Mouse (Mus musculus) common myeloid progenitor, adult 5-6 weeks (primary cell): ENCODE data around the gene 9130213A22Rik. TPM values are rescaled to one million over a fixed set of nuclear protein-coding genes. Genes with fewer than 3 reads are reported as not detected.

Source experiments
- ATAC-seq: replicated peaks from 2 replicates; pipeline ENCODE4 v1.8.0; 2016; ENCODE audit warnings: low read depth, mild to moderate bottlenecking, moderate TSS enrichment, inconsistent platforms; ENCODE audit not compliant: poor library complexity, severe bottlenecking
- total RNA-seq: library from RNA; stranded (forward); fragments of 200-1000, 187-1606 nt; gene quantifications from 2 replicates; pipeline ENCODE4 v1.2.3, GENCODE M21; 2017

The 9130213A22Rik gene
- total RNA-seq, 1 experiment from 2014 or later, result not detected

- ATAC-seq, result no peak
Measured at GRCm38 (mm10) chr11:69108223-69108622, 14.2 kb downstream of the 9130213A22Rik start.

DNA sequence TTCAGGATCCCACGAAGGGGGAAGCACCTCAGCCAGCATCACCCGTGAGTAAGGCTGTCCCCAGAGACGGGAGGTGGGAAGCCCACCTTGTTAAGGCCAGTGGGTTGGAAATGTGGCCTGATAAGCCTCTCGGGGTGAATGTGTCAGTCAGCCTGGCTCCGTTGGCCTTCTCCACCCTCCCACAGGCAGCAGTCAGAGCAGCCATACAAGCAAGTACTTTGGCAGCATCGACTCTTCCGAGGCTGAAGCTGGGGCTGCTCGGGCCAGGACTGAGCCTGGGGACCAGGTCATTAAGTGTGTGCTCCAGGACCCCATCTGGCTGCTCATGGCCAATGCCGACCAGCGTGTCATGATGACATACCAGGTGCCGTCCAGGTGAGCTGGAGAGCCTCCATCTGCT, 14.7 kb downstream of the 9130213A22Rik start:
- no peak for ATAC-seq

- ATAC-seq, result no peak
Measured at GRCm38 (mm10) chr11:69106842-69107241, 15.5 kb downstream of the 9130213A22Rik start.

- no peak for ATAC-seq
Measured at GRCm38 (mm10) chr11:69106299-69106698, 16.1 kb downstream of the 9130213A22Rik start.

GRCm38 (mm10) chr11:69105796-69106195, 16.6 kb downstream of the 9130213A22Rik start:
- no peak for ATAC-seq

DNA sequence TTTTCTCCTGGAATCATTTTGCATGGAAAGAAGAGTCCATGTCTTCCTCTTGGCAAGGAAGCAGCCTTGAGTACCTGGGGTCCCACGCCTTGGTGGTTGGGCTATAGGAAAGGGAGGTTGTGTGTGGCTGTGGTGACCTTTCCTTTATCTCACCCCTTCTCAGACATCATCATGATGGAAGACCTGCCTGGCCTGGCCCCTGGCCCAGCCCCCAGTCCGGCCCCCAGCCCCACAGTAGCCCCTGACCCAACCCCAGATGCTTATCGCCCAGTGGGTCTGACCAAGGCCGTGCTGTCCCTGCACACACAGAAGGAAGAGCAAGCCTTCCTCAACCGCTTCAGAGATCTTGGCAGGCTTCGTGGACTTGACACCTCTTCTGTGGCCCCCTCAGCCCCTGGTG, 17.2 kb downstream of the 9130213A22Rik start:
- ATAC-seq, result no peak

- ATAC-seq, result no peak
Measured at GRCm38 (mm10) chr11:69104487-69104886, 17.9 kb downstream of the 9130213A22Rik start.

DNA sequence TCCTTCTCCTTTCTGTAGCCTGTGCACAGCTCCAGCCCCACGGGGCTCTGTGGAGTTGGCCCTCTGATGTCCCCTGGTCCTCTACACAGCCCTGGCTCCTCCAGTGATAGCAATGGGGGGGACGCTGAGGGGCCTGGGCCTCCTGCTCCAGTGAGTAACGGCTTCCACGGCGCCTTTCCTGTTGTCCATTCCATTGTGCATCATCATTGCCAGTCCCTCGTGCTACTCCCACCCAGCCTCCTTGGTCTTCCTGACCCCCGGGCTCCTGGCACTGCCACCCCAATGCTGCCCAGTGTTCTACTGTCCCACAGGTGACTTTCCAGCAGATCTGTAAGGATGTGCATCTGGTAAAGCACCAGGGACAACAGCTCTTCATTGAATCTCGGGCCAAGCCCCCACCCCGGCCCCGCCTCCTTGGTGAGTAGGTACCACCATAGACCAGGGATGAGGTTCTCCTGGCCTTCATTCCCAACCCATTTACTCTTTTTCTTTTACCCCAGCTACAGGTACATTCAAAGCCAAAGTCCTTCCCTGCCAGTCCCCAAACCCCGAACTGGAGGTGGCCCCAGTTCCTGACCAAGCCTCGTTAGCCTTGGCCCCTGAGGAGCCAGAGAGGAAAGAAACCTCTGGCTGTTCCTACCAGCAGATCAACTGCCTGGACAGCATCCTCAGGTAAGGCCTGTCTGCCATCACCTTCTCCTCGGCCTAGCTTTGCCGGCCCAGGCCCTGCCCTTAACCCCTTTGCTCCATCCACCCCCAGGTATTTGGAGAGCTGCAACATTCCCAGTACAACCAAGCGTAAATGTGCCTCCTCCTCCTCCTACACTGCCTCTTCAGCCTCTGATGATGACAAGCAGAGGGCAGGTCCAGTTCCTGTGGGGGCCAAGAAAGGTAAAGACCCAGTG, 18.6 kb downstream of the 9130213A22Rik start:
- no peak for ATAC-seq

- no peak for ATAC-seq
Measured at GRCm38 (mm10) chr11:69103121-69103520, 19.3 kb downstream of the 9130213A22Rik start.

DNA sequence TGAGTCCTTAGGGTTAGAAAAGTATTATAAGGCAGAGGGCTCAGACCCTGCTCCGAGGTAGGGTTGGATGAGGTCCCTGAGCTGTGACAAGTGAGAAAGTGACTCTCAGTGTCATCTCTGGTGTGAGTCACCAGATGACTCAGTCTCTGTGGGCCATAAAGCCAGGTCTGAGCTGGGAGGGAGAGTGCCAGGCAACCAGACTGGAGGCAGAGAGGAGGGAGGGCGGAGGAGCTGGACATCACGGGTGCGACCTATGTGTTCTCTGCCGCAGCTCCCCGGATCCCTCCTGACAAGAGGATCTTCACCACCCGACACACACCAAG, 20.0 kb downstream of the 9130213A22Rik start:
- ATAC-seq, result no peak

DNA sequence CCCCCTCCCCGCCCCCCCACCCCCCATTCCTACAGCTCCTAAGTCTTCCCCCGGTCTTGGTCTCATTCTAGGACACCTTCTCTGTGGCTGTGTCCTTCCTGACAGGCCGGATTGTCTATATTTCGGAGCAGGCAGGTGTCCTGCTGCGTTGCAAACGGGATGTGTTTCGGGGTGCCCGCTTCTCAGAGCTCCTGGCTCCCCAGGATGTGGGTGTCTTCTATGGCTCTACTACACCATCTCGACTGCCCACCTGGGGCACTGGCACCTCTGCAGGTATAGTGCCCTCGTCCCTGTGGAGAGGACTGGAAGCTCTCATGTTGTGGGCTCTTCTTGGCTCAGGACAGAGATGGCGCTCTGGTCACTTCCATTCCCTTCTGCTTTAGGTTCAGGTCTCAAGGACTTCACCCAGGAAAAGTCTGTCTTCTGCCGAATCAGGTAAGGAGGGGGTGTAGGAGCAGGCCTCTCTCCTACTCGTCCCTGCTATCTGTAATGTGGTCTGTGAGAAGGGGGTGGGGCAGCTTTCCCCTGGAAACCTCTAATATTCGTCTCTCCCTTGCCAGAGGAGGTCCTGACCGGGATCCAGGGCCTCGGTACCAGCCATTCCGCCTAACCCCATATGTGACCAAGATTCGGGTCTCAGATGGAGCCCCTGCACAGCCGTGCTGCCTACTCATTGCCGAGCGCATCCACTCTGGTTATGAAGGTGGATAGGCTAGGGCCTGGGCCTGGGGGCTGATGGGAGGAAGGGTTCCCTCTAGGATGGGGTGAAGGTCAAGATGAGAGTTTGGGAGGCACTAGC, 20.6 kb downstream of the 9130213A22Rik start:
- no peak for ATAC-seq

GRCm38 (mm10) chr11:69100639-69101360, 21.6 kb downstream of the 9130213A22Rik start:
- no peak for ATAC-seq

GRCm38 (mm10) chr11:69099915-69100345, 22.5 kb downstream of the 9130213A22Rik start:
- ATAC-seq, result peak; percentile 40

DNA sequence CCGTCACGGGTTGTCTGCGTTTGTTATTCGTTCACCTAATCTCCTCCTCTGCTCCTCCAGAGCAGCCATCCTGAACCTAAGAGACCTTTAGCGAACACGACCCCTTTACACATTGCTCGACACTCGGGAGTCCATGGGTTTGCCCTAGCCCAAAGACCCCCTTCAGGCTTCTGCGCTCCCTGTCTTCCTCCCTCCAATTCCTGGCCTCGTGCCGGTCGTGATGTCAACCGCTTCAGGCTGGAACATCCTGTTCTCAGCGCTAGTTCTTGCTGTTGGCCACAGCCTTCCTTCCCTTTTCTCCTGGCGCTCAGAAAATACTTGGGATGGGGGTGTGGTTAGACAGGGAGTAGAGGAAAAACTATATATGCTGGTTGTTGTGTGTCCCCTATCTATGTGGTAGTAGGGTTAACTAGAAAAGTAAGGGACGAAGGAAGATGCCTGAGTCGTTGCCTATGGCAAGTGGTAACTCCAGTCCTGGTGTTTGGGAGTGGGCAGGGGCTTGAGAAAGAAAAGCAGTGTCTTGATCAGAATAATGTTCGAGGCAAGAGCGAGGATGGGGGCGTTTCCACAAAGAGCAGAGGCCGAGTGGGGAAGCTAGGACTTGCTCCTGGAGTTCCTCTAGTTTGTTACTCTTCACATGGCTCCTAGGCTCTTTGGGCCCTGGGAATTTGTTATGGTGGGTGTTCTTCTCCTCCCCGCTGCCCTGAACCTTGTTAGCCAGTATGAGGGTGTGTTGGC, 23.0 kb downstream of the 9130213A22Rik start:
- no peak for ATAC-seq

DNA sequence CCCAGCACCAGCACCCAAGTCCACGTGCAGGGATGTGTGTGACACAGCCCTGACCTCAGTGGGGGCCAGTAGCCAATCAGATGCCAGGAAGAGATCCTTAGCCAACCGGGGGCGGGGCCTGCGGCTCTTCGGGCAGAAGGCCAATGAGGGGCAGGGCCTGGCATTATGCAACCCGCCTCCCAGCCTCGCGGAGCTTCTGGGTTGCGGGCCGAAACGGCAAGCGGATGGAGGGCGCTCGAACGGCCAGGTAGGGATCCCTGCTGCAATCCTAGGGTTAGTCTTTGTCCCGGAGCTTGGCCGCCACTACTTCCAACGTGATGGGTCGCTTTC, 23.7 kb downstream of the 9130213A22Rik start:
- peak; percentile 34 for ATAC-seq

DNA sequence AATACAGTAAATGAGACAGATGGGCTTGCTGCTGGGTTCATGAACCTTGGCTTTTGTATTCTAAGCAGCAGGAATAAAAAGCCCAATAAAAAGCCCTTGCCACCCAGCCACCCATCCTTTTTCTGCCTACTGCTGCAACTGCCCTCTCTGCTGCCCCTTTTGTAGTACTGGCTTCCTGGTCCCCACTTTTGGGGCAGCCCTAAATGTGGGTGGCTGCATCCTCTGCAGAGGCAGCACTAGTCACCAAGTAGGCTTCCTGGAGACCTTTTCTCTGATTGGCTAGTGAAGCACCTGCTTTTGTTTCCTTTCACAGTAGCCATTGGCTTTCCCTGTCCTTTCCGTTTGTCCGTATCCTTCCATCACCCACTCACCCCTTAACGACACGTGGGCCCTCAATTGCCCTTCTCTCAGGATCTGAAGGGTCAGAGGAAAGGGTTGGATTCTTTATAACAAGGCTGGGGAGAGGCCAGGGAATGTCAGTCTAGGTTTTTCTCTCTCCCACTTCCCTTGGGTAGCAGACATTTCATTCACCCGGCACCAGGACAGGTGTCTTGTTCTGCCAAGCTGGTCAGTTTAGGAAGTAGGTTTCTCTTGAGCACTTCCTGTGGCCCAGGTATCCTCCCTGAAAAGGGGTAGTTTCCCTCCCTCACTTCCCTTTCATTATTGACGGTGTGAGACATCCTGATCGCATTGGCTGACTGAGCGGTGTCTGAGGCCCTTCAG, 24.2 kb downstream of the 9130213A22Rik start:
- no peak for ATAC-seq

- peak; percentile 27 for ATAC-seq
Measured at GRCm38 (mm10) chr11:69096987-69097900, 25.1 kb downstream of the 9130213A22Rik start.

- ATAC-seq, result no peak
Measured at GRCm38 (mm10) chr11:69096360-69096986, 25.9 kb downstream of the 9130213A22Rik start.
